Mouse (Mus musculus): ENCODE results near the gene Banp. TPM values are rescaled to one million over a fixed set of nuclear protein-coding genes. Genes with fewer than 3 reads are reported as not detected.

Gene Banp
- total and polyA plus RNA-seq, 3 experiments, result 14.9 to 34.2 (median 25.7) TPM

DNA sequence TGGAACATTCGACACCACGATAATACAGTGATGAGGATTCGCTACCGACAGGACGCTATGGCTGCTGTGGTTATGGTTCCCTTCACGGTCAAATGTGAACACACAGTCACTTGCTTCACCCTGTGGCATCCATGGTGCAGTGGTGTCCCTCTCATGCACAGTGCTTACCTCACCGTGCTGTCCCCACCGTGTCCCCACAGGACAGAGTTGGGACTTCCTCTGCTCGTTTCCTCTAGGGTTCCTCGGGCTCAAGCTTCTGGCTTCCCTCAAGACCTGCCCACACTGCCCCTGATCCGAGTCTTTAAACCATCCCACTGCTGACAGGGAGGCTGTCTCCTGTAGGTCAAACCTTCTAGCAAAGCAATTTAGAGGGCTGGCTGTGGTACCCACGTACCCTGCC lies 128.8 kb downstream of the Banp start:
- in situ Hi-C loops (cut with MboI; ENCODE audit: low pct_ligation_motif_present, low pct_unique_long_range_greater_than_20kb, low sequenced_read_pairs), result no loop called here

More for the DNA sequence above, 128.8 kb downstream of the Banp start:
- Histone ChIP-seq H3K79me2 (replicated peaks; ENCODE audit: control insufficient read depth, extremely low read depth, insufficient read depth, poor library complexity, severe bottlenecking) (no peaks in the 10 kb centered on the region), H3K27ac (ENCODE audit: insufficient read depth, low read depth) (no peak overlapping the region), H3K36me3 (replicated peaks in 1 of 2; ENCODE audit: control insufficient read depth in 1 of 2, insufficient read depth in 1 of 2, low read length in 1 of 2) (no peaks in the 10 kb centered on the region), H3K9ac (ENCODE audit: insufficient read depth, low read depth) (no peak overlapping the region), H3K9me3 (replicated peaks; ENCODE audit: low read length) (no peaks in the 10 kb centered on the region), H3K27me3 (replicated peaks) (peaks cover 94% of the 10 kb centered on the region), H3K4me2 (ENCODE audit: insufficient read depth, low read depth, poor library complexity, severe bottlenecking) (no peak overlapping the region), H3K4me3 (replicated peaks in 1 of 3; ENCODE audit: low read depth in 2 of 3, low read length in 2 of 3, poor library complexity in 1 of 3) (no peak overlapping the region), H3K4me1 (ENCODE audit: control insufficient read depth in 1 of 2, insufficient read depth in 2 of 2) (no peaks in the 10 kb centered on the region; a peak in 2 of 4 replicates)
- no peak for DNase-seq (ENCODE audit: extremely low read depth)
- dilution Hi-C loops (cut with MboI; ENCODE audit: extremely low pct_ligation_motif_present, extremely low pct_unique_long_range_greater_than_20kb, low sequenced_read_pairs), result no loop called here
- TF ChIP-seq JUND (conservative IDR thresholded peaks at IDR 0.05; ENCODE audit: low read depth, low read length), result no peak
- TF ChIP-seq USF1 (IDR thresholded peaks at IDR 0.05; ENCODE audit: low read depth, low read length), result no peak
- TF ChIP-seq HCFC1 (IDR thresholded peaks at IDR 0.05; ENCODE audit: low read depth, low read length), result no peak
- TF ChIP-seq SIN3A (IDR thresholded peaks at IDR 0.05; ENCODE audit: low read length), result no peak
- no peak for TF ChIP-seq ELF1 (IDR thresholded peaks at IDR 0.05; ENCODE audit: low read depth, low read length)
- TF ChIP-seq SMC3 (IDR thresholded peaks at IDR 0.05; ENCODE audit: low read depth, low read length), result no peak
- no peak for TF ChIP-seq E2F4 (IDR thresholded peaks at IDR 0.05; ENCODE audit: insufficient replicate concordance, low read depth, low read length)
- TF ChIP-seq ZC3H11A (IDR thresholded peaks at IDR 0.05; ENCODE audit: low read depth, low read length), result no peak
- TF ChIP-seq TCF12 (IDR thresholded peaks at IDR 0.05; ENCODE audit: low read depth, low read length), result no peak
- no peak for TF ChIP-seq MAX (IDR thresholded peaks at IDR 0.05; ENCODE audit: low read length)

Other genes starting within 250 kb of the Banp start
- gene Jph3, start 220.1 kb upstream of the Banp start, total RNA-seq (2012; rRNA removed), result 0.17 and 0.21 TPM in 2 replicates
- gene Jph3, start 220.1 kb upstream of the Banp start, total RNA-seq (2014; rRNA removed), result not detected in 2 replicates
- gene Jph3, start 220.1 kb upstream of the Banp start, polyA plus RNA-seq (2012; ENCODE audit: insufficient read length, low read depth), result 0.21 and 0.31 TPM in 2 replicates
- 54.3 and 66.9 TPM in 2 replicates for gene Klhdc4, start 120.2 kb upstream of the Banp start, total RNA-seq (2012; rRNA removed)
- 35.5 and 42.4 TPM in 2 replicates for gene Klhdc4, start 120.2 kb upstream of the Banp start, total RNA-seq (2014; rRNA removed)
- 51.5 and 69.7 TPM in 2 replicates for gene Klhdc4, start 120.2 kb upstream of the Banp start, polyA plus RNA-seq (2012; ENCODE audit: insufficient read length, low read depth)
- 156 and 207 TPM in 2 replicates for gene Slc7a5, start 42.1 kb upstream of the Banp start, total RNA-seq (2012; rRNA removed)
- 110 and 119 TPM in 2 replicates for gene Slc7a5, start 42.1 kb upstream of the Banp start, total RNA-seq (2014; rRNA removed)
- gene Slc7a5, start 42.1 kb upstream of the Banp start, polyA plus RNA-seq (2012; ENCODE audit: insufficient read length, low read depth), result 235 and 291 TPM in 2 replicates
- gene Car5a, start 4.8 kb upstream of the Banp start, total RNA-seq (2012; rRNA removed), result 3.1 and 9.7 TPM in 2 replicates
- gene Car5a, start 4.8 kb upstream of the Banp start, total RNA-seq (2014; rRNA removed), result not detected in 2 replicates
- 0.90 and 1.6 TPM in 2 replicates for gene Car5a, start 4.8 kb upstream of the Banp start, polyA plus RNA-seq (2012; ENCODE audit: insufficient read length, low read depth)